In genomic region chr12:69461888-69462840, GRCm38 (mm10) we compare ENCODE assay signal across 8 mouse cellular contexts.
A peak's percentile ranks its signal among the peaks of the same experiment; 100 is the strongest.
DNase-seq lines count a peak whose midpoint lies in the region; ATAC-seq and TF ChIP-seq lines count a peak whose summit lies in the region.

No protein-coding gene starts in this region.

- H3K27me3 ChIP-seq in E14TG2a.4 (ENCODE audit: insufficient read depth, low read length), result no peaks in the 10 kb centered on the region
- H3K27me3 ChIP-seq in forebrain, embryonic 15.5 days, result no peaks in the 10 kb centered on the region
- no peaks in the 10 kb centered on the region for H3K27me3 ChIP-seq in hindbrain, embryonic 13.5 days
- H3K27me3 ChIP-seq in limb, embryonic 15.5 days, result no peaks in the 10 kb centered on the region
- no peaks in the 10 kb centered on the region for H3K27me3 ChIP-seq in midbrain, embryonic 14.5 days (ENCODE audit: control insufficient read depth, insufficient read depth, low read length)
- H3K27me3 ChIP-seq in stomach, embryonic 16.5 days (ENCODE audit: control insufficient read depth, insufficient read depth, low read length), result no peaks in the 10 kb centered on the region

- no peak for TF ChIP-seq CTCF in E14TG2a.4 (conservative IDR thresholded peaks at IDR 0.05; ENCODE audit: low read length)

- WGBS in forebrain, embryonic 15.5 days, result 8% methylated on average over 30 of the region's 30 CpGs
- WGBS in hindbrain, embryonic 13.5 days, result 7% methylated on average over 30 of the region's 30 CpGs
- WGBS in limb, embryonic 15.5 days, result 18% methylated on average over 30 of the region's 30 CpGs
- 20% methylated on average over 30 of the region's 30 CpGs for WGBS in midbrain, embryonic 14.5 days
- WGBS in stomach, embryonic 16.5 days, result 16% methylated on average over 30 of the region's 30 CpGs

- H3K36me3 ChIP-seq in E14TG2a.4 (ENCODE audit: insufficient read depth, low read length), result no peaks in the 10 kb centered on the region
- H3K36me3 ChIP-seq in forebrain, embryonic 15.5 days, result no peaks in the 10 kb centered on the region
- no peaks in the 10 kb centered on the region for H3K36me3 ChIP-seq in hindbrain, embryonic 13.5 days
- H3K36me3 ChIP-seq in limb, embryonic 15.5 days, result no peaks in the 10 kb centered on the region
- H3K36me3 ChIP-seq in midbrain, embryonic 14.5 days (ENCODE audit: control insufficient read depth, insufficient read depth, low read length), result no peaks in the 10 kb centered on the region
- H3K36me3 ChIP-seq in stomach, embryonic 16.5 days (ENCODE audit: control insufficient read depth, insufficient read depth, low read length), result no peaks in the 10 kb centered on the region

- H3K4me2 ChIP-seq in forebrain, embryonic 15.5 days (replicated peaks), result peak overlapping the region; percentile 65
- H3K4me2 ChIP-seq in hindbrain, embryonic 13.5 days, result peak overlapping the region; percentile 57
- peak overlapping the region; percentile 59 for H3K4me2 ChIP-seq in limb, embryonic 15.5 days
- peak overlapping the region; percentile 63 for H3K4me2 ChIP-seq in midbrain, embryonic 14.5 days (ENCODE audit: low read length)
- peak overlapping the region; percentile 68 for H3K4me2 ChIP-seq in stomach, embryonic 16.5 days (ENCODE audit: low read depth, low read length)

- DNase-seq in adrenal gland, postnatal 14 days, result peak; percentile 69
- peak; percentile 57 for DNase-seq in midbrain, embryonic 14.5 days
- DNase-seq in right cerebral cortex, postnatal 14 days, result no peak

- peaks cover 19% of the 10 kb centered on the region for H3K4me1 ChIP-seq in E14TG2a.4 (replicated peaks; ENCODE audit: low read depth, low read length)
- H3K4me1 ChIP-seq in forebrain, embryonic 15.5 days, result peaks cover 22% of the 10 kb centered on the region
- peaks cover 21% of the 10 kb centered on the region for H3K4me1 ChIP-seq in hindbrain, embryonic 13.5 days (replicated peaks)
- peaks cover 20% of the 10 kb centered on the region for H3K4me1 ChIP-seq in limb, embryonic 15.5 days
- H3K4me1 ChIP-seq in midbrain, embryonic 14.5 days (ENCODE audit: control insufficient read depth, insufficient read depth, low read length), result peaks cover 7% of the 10 kb centered on the region; the same call in 1 of the 2 replicates
- peaks cover 21% of the 10 kb centered on the region for H3K4me1 ChIP-seq in stomach, embryonic 16.5 days (ENCODE audit: control insufficient read depth, insufficient read depth, low read length)

- H3K9ac ChIP-seq in forebrain, embryonic 15.5 days (replicated peaks), result peak overlapping the region; percentile 38
- peak overlapping the region; percentile 51; the same call in 1 of the 2 replicates for H3K9ac ChIP-seq in hindbrain, embryonic 13.5 days
- peak overlapping the region; percentile 23; the same call in 1 of the 2 replicates for H3K9ac ChIP-seq in limb, embryonic 15.5 days
- peak overlapping the region; percentile 26; the same call in 1 of the 2 replicates for H3K9ac ChIP-seq in midbrain, embryonic 14.5 days (replicated peaks; ENCODE audit: low read length)
- H3K9ac ChIP-seq in stomach, embryonic 16.5 days (ENCODE audit: low read length), result peak overlapping the region; percentile 73

- H3K27ac ChIP-seq in forebrain, embryonic 15.5 days (replicated peaks), result peak overlapping the region; percentile 84
- H3K27ac ChIP-seq in hindbrain, embryonic 13.5 days, result peak overlapping the region; percentile 79
- H3K27ac ChIP-seq in limb, embryonic 15.5 days, result peak overlapping the region; percentile 90
- H3K27ac ChIP-seq in midbrain, embryonic 14.5 days (replicated peaks; ENCODE audit: low read depth, low read length), result peak overlapping the region; percentile 46
- peak overlapping the region; percentile 88 for H3K27ac ChIP-seq in stomach, embryonic 16.5 days (ENCODE audit: low read length)

- H3K4me3 ChIP-seq in E14TG2a.4 (replicated peaks; ENCODE audit: low read length), result peak overlapping the region; percentile 59
- peak overlapping the region; percentile 38 for H3K4me3 ChIP-seq in forebrain, embryonic 15.5 days
- peak overlapping the region; percentile 37 for H3K4me3 ChIP-seq in hindbrain, embryonic 13.5 days
- peak overlapping the region; percentile 39 for H3K4me3 ChIP-seq in limb, embryonic 15.5 days
- peak overlapping the region; percentile 29 for H3K4me3 ChIP-seq in midbrain, embryonic 14.5 days (replicated peaks; ENCODE audit: low read depth, low read length)
- H3K4me3 ChIP-seq in stomach, embryonic 16.5 days (replicated peaks; ENCODE audit: low read length), result peak overlapping the region; percentile 48

- ATAC-seq in forebrain, embryonic 15.5 days (replicated peaks), result peak; percentile 80
- ATAC-seq in hindbrain, embryonic 13.5 days (ENCODE audit: low FRiP score), result peak; percentile 85
- ATAC-seq in limb, embryonic 15.5 days (ENCODE audit: insufficient number of reproducible peaks, low FRiP score, low TSS enrichment, low read depth), result peak; percentile 76
- ATAC-seq in midbrain, embryonic 14.5 days (ENCODE audit: low FRiP score, low TSS enrichment), result peak; percentile 57
- peak; percentile 77; the same call in 1 of the 2 replicates for ATAC-seq in stomach, embryonic 16.5 days (ENCODE audit: insufficient read depth, low FRiP score)

- H3K9me3 ChIP-seq in E14TG2a.4 (ENCODE audit: low read length), result no peaks in the 10 kb centered on the region
- H3K9me3 ChIP-seq in forebrain, embryonic 15.5 days, result no peaks in the 10 kb centered on the region
- no peaks in the 10 kb centered on the region for H3K9me3 ChIP-seq in hindbrain, embryonic 13.5 days
- no peaks in the 10 kb centered on the region for H3K9me3 ChIP-seq in limb, embryonic 15.5 days
- no peaks in the 10 kb centered on the region for H3K9me3 ChIP-seq in midbrain, embryonic 14.5 days (ENCODE audit: control insufficient read depth, low read length)
- no peaks in the 10 kb centered on the region for H3K9me3 ChIP-seq in stomach, embryonic 16.5 days (replicated peaks; ENCODE audit: control insufficient read depth, low read length)

Comparison
In these comparisons a context has a peak if more than half of its experiments do, and no peak if none do; other contexts are left out.
1. H3K9ac ChIP-seq: peak in every context shown above with its lines; median percentile 73 in stomach, embryonic 16.5 days; 51 in hindbrain, embryonic 13.5 days; 38 in forebrain, embryonic 15.5 days; 26 in midbrain, embryonic 14.5 days; 23 in limb, embryonic 15.5 days.